Mouse (Mus musculus) CH12F3 (cell line): Measurements from ENCODE around the gene 2310007B03Rik.
"Not testable (repeated sequence)": the region's sequence is repeated elsewhere in the genome, so short reads cannot be mapped to it uniquely, and the experiment has no call there.

Source experiments
- in situ Hi-C: fragments of 300-500 bp; cut with MboI; formaldehyde crosslinking; loops from 2 replicates; pipeline ENCODE4 v1.14.3; 2020; ENCODE audit warnings: low sequenced_read_pairs

2310007B03Rik gene

GRCm38 (mm10) chr1:93160501-93161133, at the start of gene 2310007B03Rik:
Gene 2310007B03Rik, minus strand, starts transcription at chr1:93160948.
- in situ Hi-C loops = no loop called here

GRCm38 (mm10) chr1:93210213-93210641, 49.5 kb upstream of the 2310007B03Rik start:
- in situ Hi-C loops = no loop called here

- in situ Hi-C loops = no loop called here
Measured at GRCm38 (mm10) chr1:93207536-93208064, 46.9 kb upstream of the 2310007B03Rik start.

- in situ Hi-C loops = no loop called here
Measured at GRCm38 (mm10) chr1:93206277-93206970, 45.7 kb upstream of the 2310007B03Rik start.

- in situ Hi-C loops = no loop called here
Measured at GRCm38 (mm10) chr1:93197916-93198315, 37.2 kb upstream of the 2310007B03Rik start.

GRCm38 (mm10) chr1:93197454-93197853, 36.7 kb upstream of the 2310007B03Rik start:
- in situ Hi-C loops = not testable (repeated sequence)

GRCm38 (mm10) chr1:93194961-93195360, 34.2 kb upstream of the 2310007B03Rik start:
- in situ Hi-C loops = no loop called here

GRCm38 (mm10) chr1:93190726-93191305, 30.1 kb upstream of the 2310007B03Rik start:
- in situ Hi-C loops = no loop called here

- in situ Hi-C loops = no loop called here
Measured at GRCm38 (mm10) chr1:93184071-93184828, 23.5 kb upstream of the 2310007B03Rik start.

GRCm38 (mm10) chr1:93182281-93182680, 21.5 kb upstream of the 2310007B03Rik start:
- in situ Hi-C loops = no loop called here

GRCm38 (mm10) chr1:93176525-93177332, 16.0 kb upstream of the 2310007B03Rik start:
- in situ Hi-C loops = no loop called here

GRCm38 (mm10) chr1:93175849-93176248, 15.1 kb upstream of the 2310007B03Rik start:
- in situ Hi-C loops = no loop called here

- in situ Hi-C loops = no loop called here
Measured at GRCm38 (mm10) chr1:93174399-93174798, 13.7 kb upstream of the 2310007B03Rik start.

GRCm38 (mm10) chr1:93173665-93174064, 12.9 kb upstream of the 2310007B03Rik start:
- in situ Hi-C loops = no loop called here

GRCm38 (mm10) chr1:93168295-93168775, 7.6 kb upstream of the 2310007B03Rik start, which contains the start of gene Crocc2:
Gene Crocc2, plus strand, starts transcription at chr1:93168725.
- in situ Hi-C loops = no loop called here

- in situ Hi-C loops = no loop called here
Measured at GRCm38 (mm10) chr1:93166346-93167079, 5.8 kb upstream of the 2310007B03Rik start.

- in situ Hi-C loops = no loop called here
Measured at GRCm38 (mm10) chr1:93165447-93165846, 4.7 kb upstream of the 2310007B03Rik start.

- in situ Hi-C loops = no loop called here
Measured at GRCm38 (mm10) chr1:93162588-93162987, 1.8 kb upstream of the 2310007B03Rik start.

GRCm38 (mm10) chr1:93161921-93162320, 1.2 kb upstream of the 2310007B03Rik start:
- in situ Hi-C loops = no loop called here
